Mouse (Mus musculus) liver, embryonic 14.5 days (tissue): Measurements from ENCODE around the gene Deaf1.

Experiments used
- CTCF ChIP-seq: IDR thresholded peaks from 2 replicates; pipeline ENCODE4 v1.5.1; 2016; ENCODE audit warnings: antibody characterized with exemption, low read depth, control low read depth
- EP300 ChIP-seq: IDR thresholded peaks from 2 replicates; pipeline ENCODE4 v1.6.1; 2016; ENCODE audit warnings: antibody characterized with exemption, low read depth

DNA sequence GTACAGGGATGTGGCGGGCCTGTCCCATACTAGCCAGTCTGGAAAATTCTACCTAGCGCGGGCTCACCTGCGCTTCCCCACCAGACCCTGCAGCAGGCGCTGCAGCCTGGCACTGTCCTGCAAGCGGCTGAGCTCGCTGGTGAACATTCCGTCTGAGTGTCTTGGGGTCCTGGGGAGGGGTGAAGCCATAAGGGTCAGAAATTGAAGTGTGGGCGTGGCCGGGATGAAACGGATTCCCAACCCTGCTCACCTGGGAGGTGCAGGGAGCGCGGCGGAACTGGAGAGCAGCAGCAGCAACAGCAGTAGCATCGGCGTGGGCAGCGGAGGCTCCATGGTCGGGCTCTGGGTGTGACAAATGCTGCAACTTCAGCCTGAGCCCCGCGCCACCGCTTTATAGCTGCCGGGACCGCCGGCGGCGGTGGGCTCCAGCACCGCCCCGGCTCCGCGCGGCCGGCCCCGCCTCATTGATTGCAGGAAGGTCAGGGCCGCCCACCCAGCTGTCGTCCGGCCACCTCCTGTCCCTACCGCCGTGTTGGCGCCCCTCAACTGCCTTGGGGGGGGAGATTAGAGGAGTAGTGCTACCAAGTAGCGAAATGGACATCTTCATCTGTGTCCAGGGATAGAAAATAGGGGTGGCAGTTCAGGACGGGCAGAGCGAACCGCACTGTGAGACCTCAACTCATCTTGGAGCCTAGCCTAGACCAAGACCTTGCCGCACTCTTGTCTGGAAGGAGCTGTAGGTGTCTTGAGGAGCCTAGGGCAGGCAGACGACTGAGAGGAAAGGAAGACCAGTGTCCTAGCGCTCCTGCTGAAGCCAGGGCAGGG is 48.5 kb downstream of the Deaf1 start, which contains the start of gene Sct:
- TF ChIP-seq EP300 (no peak), CTCF (peak; percentile 56; the same call in 1 of the 2 replicates)
